In the genomic region with DNA sequence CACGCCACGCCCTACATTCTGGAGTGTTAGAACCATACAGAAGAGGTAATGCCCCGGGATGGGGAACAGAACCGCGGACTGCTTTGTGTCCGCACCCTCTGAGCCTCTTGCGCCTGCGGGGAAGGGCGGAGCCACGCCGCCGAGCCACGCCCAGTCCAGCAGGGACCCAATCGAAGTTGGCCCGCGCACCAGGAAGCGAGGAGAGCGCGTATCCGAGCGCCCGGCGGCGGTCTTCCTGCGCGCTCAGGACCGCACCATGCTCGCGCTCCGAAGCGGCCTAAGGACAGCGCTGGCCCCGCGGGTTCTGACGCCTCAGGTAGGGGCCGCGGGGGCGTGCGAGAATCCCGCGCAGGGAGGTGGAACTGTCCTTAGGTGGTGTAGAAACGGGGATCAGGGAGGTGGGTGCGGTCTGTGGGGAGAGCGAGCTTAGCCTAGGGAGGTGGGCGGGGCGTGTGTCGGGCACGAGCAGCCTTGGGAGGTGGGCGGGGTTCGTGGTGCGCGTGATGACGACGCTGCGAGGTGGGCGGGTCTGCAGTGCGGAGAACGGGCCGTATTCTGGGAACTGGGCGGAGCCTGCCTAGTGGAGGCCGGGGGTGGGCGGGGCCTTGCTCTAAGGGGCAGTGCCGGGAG, we compare ENCODE assay signal across 8 mouse cellular contexts. TPM values are rescaled to one million over a fixed set of nuclear protein-coding genes. Genes with fewer than 3 reads are reported as not detected.
DNase-seq lines count a peak whose midpoint lies in the region; ATAC-seq and TF ChIP-seq lines count a peak whose summit lies in the region.

A gene (plus strand): TSS at position 149 of the 630 bp plus-strand sequence.

- peak within 1 kb of the TSS; percentile 90 for H3K4me3 ChIP-seq in bone marrow, adult 2 months (replicated peaks; ENCODE audit: control insufficient read depth, low read depth, low read length)
- H3K4me3 ChIP-seq in embryonic facial prominence, embryonic 15.5 days (replicated peaks): peak within 1 kb of the TSS; percentile 83
- H3K4me3 ChIP-seq in limb, embryonic 14.5 days (replicated peaks; ENCODE audit: low read length): peak within 1 kb of the TSS; percentile 78
- H3K4me3 ChIP-seq in midbrain, postnatal 0 days (ENCODE audit: low read depth, low read length): peak within 1 kb of the TSS; percentile 74

- WGBS in bone marrow, adult 2 months: under 1% methylated on average over 63 of the region's 63 CpGs
- under 1% methylated on average over 62 of the region's 63 CpGs for WGBS in embryonic facial prominence, embryonic 15.5 days
- under 1% methylated on average over 60 of the region's 63 CpGs for WGBS in limb, embryonic 14.5 days
- under 1% methylated on average over 62 of the region's 63 CpGs for WGBS in midbrain, postnatal 0 days

- no peak for TF ChIP-seq CTCF in bone marrow, adult 2 months (IDR thresholded peaks at IDR 0.05; ENCODE audit: control insufficient read depth, insufficient read depth, low read length)
- no peak for TF ChIP-seq CTCF in midbrain, postnatal 0 days (IDR thresholded peaks at IDR 0.05)

- peak; percentile 96 for DNase-seq in 416B (ENCODE audit: low read depth)
- peak; percentile 90 for DNase-seq in heart, adult 8-10 months (ENCODE audit: low spot score)
- peak; percentile 96 for DNase-seq in kidney, adult 9 months
- DNase-seq in limb, embryonic 14.5 days (ENCODE audit: low spot score): peak; percentile 95
- DNase-seq in midbrain, postnatal 0 days (ENCODE audit: low spot score): peak; percentile 97
- peak; percentile 91 to 94 for DNase-seq in spleen, postnatal 14 days (ENCODE audit: low spot score in 2 of 2)

- peak within 1 kb of the TSS; percentile 67 for H3K9ac ChIP-seq in embryonic facial prominence, embryonic 15.5 days
- H3K9ac ChIP-seq in limb, embryonic 14.5 days (ENCODE audit: low read depth, low read length, severe bottlenecking): peak within 1 kb of the TSS; percentile 64
- peak within 1 kb of the TSS; percentile 73 for H3K9ac ChIP-seq in midbrain, postnatal 0 days (replicated peaks; ENCODE audit: low read length, poor library complexity, severe bottlenecking)

- H3K4me1 ChIP-seq in bone marrow, adult 2 months (ENCODE audit: control insufficient read depth, insufficient read depth, low read length): no peaks in the 10 kb centered on the region
- H3K4me1 ChIP-seq in embryonic facial prominence, embryonic 15.5 days: 0 out of 2 replicates have a peak, but pooled peaks cover 5% of the 10 kb centered on the region
- H3K4me1 ChIP-seq in limb, embryonic 14.5 days (ENCODE audit: control insufficient read depth, insufficient read depth, low read length): 0 out of 2 replicates have a peak, but pooled peaks cover 3% of the 10 kb centered on the region
- no peaks in the 10 kb centered on the region; the same call in 1 of the 2 replicates for H3K4me1 ChIP-seq in midbrain, postnatal 0 days (ENCODE audit: insufficient read depth, low read length)

- ATAC-seq in embryonic facial prominence, embryonic 15.5 days (ENCODE audit: insufficient number of reproducible peaks, low FRiP score, low TSS enrichment, low read depth): peak; percentile 96
- ATAC-seq in limb, embryonic 14.5 days (ENCODE audit: low FRiP score, low read depth): peak; percentile 95
- ATAC-seq in midbrain, postnatal 0 days (ENCODE audit: low FRiP score): peak; percentile 96

- H3K9me3 ChIP-seq in embryonic facial prominence, embryonic 15.5 days (replicated peaks): 0 out of 2 replicates have a peak, but pooled peaks cover 5% of the 10 kb centered on the region
- H3K9me3 ChIP-seq in limb, embryonic 14.5 days (ENCODE audit: control insufficient read depth, low read length): peaks cover 2% of the 10 kb centered on the region; the same call in 1 of the 2 replicates
- H3K9me3 ChIP-seq in midbrain, postnatal 0 days (ENCODE audit: low read length): no peaks in the 10 kb centered on the region

- peak; percentile 65; the same call in 1 of the 2 replicates for TF ChIP-seq POLR2A in bone marrow, adult 2 months (IDR thresholded peaks at IDR 0.05; ENCODE audit: borderline replicate concordance, control insufficient read depth, low read depth, low read length)
- TF ChIP-seq POLR2A in limb, embryonic 14.5 days (IDR thresholded peaks at IDR 0.05; ENCODE audit: borderline replicate concordance, extremely low read depth, insufficient read depth, insufficient read length): no peak; the same call in 1 of the 2 replicates

- H3K4me2 ChIP-seq in embryonic facial prominence, embryonic 15.5 days (replicated peaks): peak within 1 kb of the TSS; percentile 59
- H3K4me2 ChIP-seq in limb, embryonic 14.5 days (replicated peaks; ENCODE audit: low read depth, low read length, severe bottlenecking): peak within 1 kb of the TSS; percentile 64
- peak within 1 kb of the TSS; percentile 56 for H3K4me2 ChIP-seq in midbrain, postnatal 0 days (ENCODE audit: low read depth, low read length, poor library complexity, severe bottlenecking)

- no peaks in the 10 kb centered on the region for H3K27me3 ChIP-seq in embryonic facial prominence, embryonic 15.5 days
- H3K27me3 ChIP-seq in limb, embryonic 14.5 days (ENCODE audit: control insufficient read depth, insufficient read depth, low read length): no peaks in the 10 kb centered on the region
- no peaks in the 10 kb centered on the region for H3K27me3 ChIP-seq in midbrain, postnatal 0 days (ENCODE audit: insufficient read depth, low read length)

- peak within 1 kb of the TSS; percentile 82 for H3K27ac ChIP-seq in bone marrow, adult 2 months (ENCODE audit: control insufficient read depth, insufficient read depth, low read depth, low read length, poor library complexity)
- peak within 1 kb of the TSS; percentile 81 for H3K27ac ChIP-seq in embryonic facial prominence, embryonic 15.5 days (replicated peaks)
- H3K27ac ChIP-seq in limb, embryonic 14.5 days (replicated peaks; ENCODE audit: low read depth, low read length): peak within 1 kb of the TSS; percentile 72; the same call in 1 of the 2 replicates
- peak within 1 kb of the TSS; percentile 89 for H3K27ac ChIP-seq in midbrain, postnatal 0 days (ENCODE audit: low read depth, low read length)

- peaks cover 13% of the 10 kb centered on the region for H3K36me3 ChIP-seq in embryonic facial prominence, embryonic 15.5 days
- peaks cover 11% of the 10 kb centered on the region for H3K36me3 ChIP-seq in limb, embryonic 14.5 days (ENCODE audit: control insufficient read depth, insufficient read depth, low read length)
- no peaks in the 10 kb centered on the region for H3K36me3 ChIP-seq in midbrain, postnatal 0 days (ENCODE audit: insufficient read depth, low read length)

RNA-seq across cellular contexts. Expression of the gene that starts here (rescaled TPM):
- 11.8 and 18.3 TPM in 2 replicates for polyA plus RNA-seq in bone marrow, adult 2 months (2011; ENCODE audit: insufficient read depth, insufficient read length, low replicate concordance, missing spikeins)
- 53.1 and 53.9 TPM in 2 replicates for polyA plus RNA-seq in embryonic facial prominence, embryonic 15.5 days (2015; fragmentation: Nextera tagmentation; extraction: Ambion mirVana)
- 1 to 10 TPM; 5.3 to 7.8 (median 6.5) TPM for total RNA-seq in heart, adult 8-10 months (2022)
- 28.0 and 31.5 TPM in 2 replicates for polyA plus RNA-seq in limb, embryonic 14.5 days (2012; rRNA removed)
- polyA plus RNA-seq in limb, embryonic 14.5 days (2014; fragmentation: Nextera tagmentation; extraction: Ambion mirVana): 49.6 and 51.6 TPM in 2 replicates
- 110 and 128 TPM in 2 replicates for total RNA-seq in midbrain, postnatal 0 days (2014; rRNA removed)
- polyA plus RNA-seq in midbrain, postnatal 0 days (2015; fragmentation: Nextera tagmentation; extraction: Ambion mirVana): 180 and 182 TPM in 2 replicates

Comparison
In these comparisons a context has a peak if more than half of its experiments do, and no peak if none do; other contexts are left out.
1. Peak in every context shown above with its lines: DNase-seq, ATAC-seq, H3K4me3 ChIP-seq and H3K27ac ChIP-seq.
2. RNA of the gene that starts here (total RNA-seq): 110 to 128 TPM in midbrain, postnatal 0 days; 5.3 to 7.8 TPM in heart, adult 8-10 months; every median in the first group is over 10 times any median in the second.